Mouse (Mus musculus) forebrain, embryonic 16.5 days (tissue): ENCODE data around the gene Gstk1. TPM values are rescaled to one million over a fixed set of nuclear protein-coding genes. Genes with fewer than 3 reads are reported as not detected.

ENCODE experiments used
- ATAC-seq: fragments of 200-750 bp; cut with Nextera tagmentation; 2 replicates; pipeline ENCODE4 v1.8.0; 2017; ENCODE audit warnings: mild to moderate bottlenecking, moderate library complexity
- H3K27ac ChIP-seq: fragments of 300-500 bp; sonication (generic); 2 replicates; pipeline ENCODE4 v1.5.1; 2014; ENCODE audit warnings: low read length, control low read depth
- H3K27me3 ChIP-seq: fragments of 300-500 bp; sonication (generic); replicated peaks from 2 replicates; pipeline ENCODE4 v1.6.1; 2014; ENCODE audit warnings: low read length; ENCODE audit not compliant: control insufficient read depth, insufficient read depth
- H3K36me3 ChIP-seq: fragments of 300-500 bp; sonication (generic); 2 replicates; pipeline ENCODE4 v1.6.1; 2014; ENCODE audit not compliant: control insufficient read depth, insufficient read depth
- H3K4me1 ChIP-seq: fragments of 300-500 bp; sonication (generic); replicated peaks from 2 replicates; pipeline ENCODE4 v1.6.1; 2014; ENCODE audit warnings: low read length; ENCODE audit not compliant: control insufficient read depth, insufficient read depth
- H3K4me2 ChIP-seq: fragments of 300-500 bp; sonication (generic); 2 replicates; pipeline ENCODE4 v1.6.1; 2014; ENCODE audit warnings: mild to moderate bottlenecking, low read length, control low read depth
- H3K4me3 ChIP-seq: fragments of 300-500 bp; sonication (generic); replicated peaks from 2 replicates; pipeline ENCODE4 v1.5.1; 2014; ENCODE audit warnings: mild to moderate bottlenecking, low read length, control low read depth
- H3K9ac ChIP-seq: fragments of 300-500 bp; sonication (generic); replicated peaks from 2 replicates; pipeline ENCODE4 v1.6.1; 2014; ENCODE audit warnings: low read depth, low read length, control low read depth
- H3K9me3 ChIP-seq: fragments of 300-500 bp; sonication (generic); 2 replicates; pipeline ENCODE4 v1.6.1; 2016; ENCODE audit warnings: low read length; ENCODE audit not compliant: control insufficient read depth
- WGBS: fragments of 180-500 bp; shearing (Covaris S2); extraction: QIAGEN DNeasy Blood & Tissue Kit; methylation state at CpG from one replicate; pipeline ENCODE4 v1.1.7; 2014; 5-methylcytosine and 5-hydroxymethylcytosine counted together
- polyA plus RNA-seq: library from polyadenylated mRNA; unstranded; fragments of >200 nt; fragmentation: Nextera tagmentation; extraction: Ambion mirVana; gene quantifications from 2 replicates; pipeline ENCODE4 v1.2.1, GENCODE M21; 2015

Gstk1 gene
- polyA plus RNA-seq, 1 experiment from 2014 or later: 8.2 TPM

DNA sequence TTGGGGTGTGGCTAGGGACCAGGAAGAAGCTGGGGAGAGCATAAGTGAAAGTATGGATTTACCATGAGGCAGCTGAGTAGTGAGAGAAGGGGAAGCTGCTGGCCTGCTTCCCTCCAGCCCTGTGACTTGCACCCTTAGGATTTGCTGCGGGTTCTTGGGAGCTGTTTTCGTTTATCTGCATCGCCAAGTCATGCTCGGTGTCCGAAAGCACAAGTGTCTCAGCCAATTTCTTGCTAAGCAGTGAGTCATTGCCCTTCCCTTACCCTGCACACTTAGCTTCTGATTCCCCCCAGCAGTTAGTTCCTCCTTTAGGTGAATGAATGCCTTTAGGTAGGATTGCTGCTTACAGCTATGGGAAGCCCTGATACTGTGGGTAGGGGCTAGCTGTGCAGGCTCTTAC, 53.6 kb downstream of the Gstk1 start:
- H3K9ac ChIP-seq: no peak overlapping the region
- no peak overlapping the region for H3K27ac ChIP-seq
- H3K4me3 ChIP-seq: no peak overlapping the region
- no peak for ATAC-seq
- no peaks in the 10 kb centered on the region for H3K4me1 ChIP-seq
- H3K27me3 ChIP-seq: no peaks in the 10 kb centered on the region
- WGBS: 95% methylated on average over 5 of the region's 5 CpGs
- no peaks in the 10 kb centered on the region for H3K9me3 ChIP-seq
- peaks cover 10% of the 10 kb centered on the region; the same call in 1 of the 2 replicates for H3K36me3 ChIP-seq
- no peak overlapping the region for H3K4me2 ChIP-seq

Other genes with a start within 250 kb of the Gstk1 start
- not detected in 2 replicates for gene Sva, start 207.5 kb upstream of the Gstk1 start, polyA plus RNA-seq
- gene Tas2r139, start 105.0 kb upstream of the Gstk1 start, polyA plus RNA-seq: not detected in 2 replicates
- gene Tas2r144, start 30.6 kb upstream of the Gstk1 start, polyA plus RNA-seq: not detected in 2 replicates
- gene Tmem139, start 16.0 kb downstream of the Gstk1 start, polyA plus RNA-seq: 0.21 and 0.24 TPM in 2 replicates
- gene Casp2, start 19.1 kb downstream of the Gstk1 start, polyA plus RNA-seq: 62.1 and 72.2 TPM in 2 replicates
- gene Clcn1, start 40.8 kb downstream of the Gstk1 start, polyA plus RNA-seq: 1.6 and 2.0 TPM in 2 replicates
- gene Fam131b, start 78.7 kb downstream of the Gstk1 start, polyA plus RNA-seq: 5.3 and 7.1 TPM in 2 replicates
- gene Zyx, start 103.7 kb downstream of the Gstk1 start, polyA plus RNA-seq: 33.6 and 37.1 TPM in 2 replicates
- 0.14 and 0.27 TPM in 2 replicates for gene Epha1, start 127.3 kb downstream of the Gstk1 start, polyA plus RNA-seq
- gene Tas2r143, start 154.3 kb downstream of the Gstk1 start, polyA plus RNA-seq: not detected in 2 replicates
- gene Tas2r135, start 159.5 kb downstream of the Gstk1 start, polyA plus RNA-seq: not detected in 2 replicates
- not detected in 2 replicates for gene Tas2r126, start 188.6 kb downstream of the Gstk1 start, polyA plus RNA-seq
- not detected in 2 replicates for gene Olfr458, start 219.3 kb downstream of the Gstk1 start, polyA plus RNA-seq
- not detected in 2 replicates for gene Olfr457, start 230.4 kb downstream of the Gstk1 start, polyA plus RNA-seq
- not detected in 2 replicates for gene Olfr456, start 241.3 kb downstream of the Gstk1 start, polyA plus RNA-seq